Mouse (Mus musculus) layer of hippocampus, adult 6 months (tissue): ENCODE data around the gene Ibtk. TPM values are rescaled to one million over a fixed set of nuclear protein-coding genes. Genes with fewer than 3 reads are reported as not detected.

Source experiments
- long read RNA-seq, 2 experiments: library from polyadenylated mRNA; unstranded; transcript quantifications; one replicate each; pipeline ENCODE4 v2.0.0; 2019 to 2020
- polyA plus RNA-seq: library from polyadenylated mRNA; unstranded; fragments of <200 nt; fragmentation: Nextera tagmentation; gene quantifications from 2 replicates; pipeline ENCODE4 v1.2.3, GENCODE M21; 2021

Ibtk gene
- 3.1 and 3.8 TPM in 2 replicates for polyA plus RNA-seq
- long read RNA-seq, experiment 1, partial matches to known transcripts, result 18 of 21 reads
- long read RNA-seq, experiment 1, other reads (novel, unspliced or antisense), result 3 of 21 reads
- long read RNA-seq, experiment 2, full-length matches to known transcripts, result 5 of 32 reads
- long read RNA-seq, experiment 2, partial matches to known transcripts, result 18 of 32 reads
- long read RNA-seq, experiment 2, other reads (novel, unspliced or antisense), result 9 of 32 reads

GRCm38 (mm10) chr9:85749142-85749921, at the start of gene Ibtk:
Gene Ibtk (minus strand): TSS chr9:85749334.

Other genes with a start within 250 kb of the Ibtk start
- 3.6 and 3.7 TPM in 2 replicates for gene Tpbg, start 93.0 kb upstream of the Ibtk start, polyA plus RNA-seq